Mouse (Mus musculus): Measurements from ENCODE around the gene Tead1. TPM values are rescaled to one million over a fixed set of nuclear protein-coding genes. Genes with fewer than 3 reads are reported as not detected.

Gene Tead1
- total RNA-seq, 4 experiments from 2014 or later = 12.3 to 13.5 (median 12.6) TPM

DNA sequence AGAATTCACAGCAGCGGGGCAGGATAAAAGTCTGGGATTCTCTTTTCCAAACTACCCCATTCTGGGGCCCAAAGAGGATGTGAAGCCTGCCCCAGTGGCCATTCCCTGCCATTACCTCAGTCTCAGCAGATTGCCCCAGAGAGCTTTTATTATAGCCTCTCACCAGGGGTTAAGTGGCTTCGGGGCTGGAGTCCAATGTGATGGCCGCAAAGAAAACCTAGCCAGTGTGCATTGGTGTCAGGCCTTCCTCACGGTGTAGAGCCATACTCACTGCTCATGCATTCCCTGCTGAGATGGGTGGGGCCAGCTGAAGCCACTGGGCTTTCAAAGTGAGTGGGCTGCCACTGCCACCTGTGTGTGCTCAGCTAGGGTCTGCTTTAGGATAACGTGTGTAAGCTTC lies 175.4 kb downstream of the Tead1 start:
- no peak for DNase-seq (ENCODE audit: low spot score in 2 of 2)

DNA sequence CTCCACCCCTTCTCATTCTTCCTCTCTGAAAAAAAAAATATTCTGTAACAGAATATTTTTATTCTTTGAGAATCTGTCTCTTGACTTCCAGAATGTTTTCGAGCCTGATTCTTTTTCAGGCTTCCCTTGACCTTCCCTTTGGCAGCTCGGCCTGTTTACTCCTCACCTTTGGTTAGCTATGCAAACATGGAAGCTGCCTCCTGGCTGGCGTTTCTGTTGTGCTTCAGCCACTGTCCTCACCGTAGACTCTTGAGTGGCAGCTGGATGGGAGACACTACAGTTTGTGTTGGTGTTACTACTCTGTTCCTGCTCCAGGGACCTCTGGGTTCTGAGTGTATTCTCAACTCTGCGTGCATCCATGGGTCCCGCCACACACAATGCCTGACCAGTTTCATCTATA lies 176.3 kb downstream of the Tead1 start:
- DNase-seq (ENCODE audit: low spot score in 2 of 2) = no peak

- DNase-seq (ENCODE audit: low spot score in 2 of 2) = peak in 1 of 2 experiments; percentile 43
Observed at GRCm38 (mm10) chr7:112856121-112856571, 177.0 kb downstream of the Tead1 start.

GRCm38 (mm10) chr7:112856583-112856982 lies 177.5 kb downstream of the Tead1 start:
- DNase-seq (ENCODE audit: low spot score in 2 of 2) = no peak

DNA sequence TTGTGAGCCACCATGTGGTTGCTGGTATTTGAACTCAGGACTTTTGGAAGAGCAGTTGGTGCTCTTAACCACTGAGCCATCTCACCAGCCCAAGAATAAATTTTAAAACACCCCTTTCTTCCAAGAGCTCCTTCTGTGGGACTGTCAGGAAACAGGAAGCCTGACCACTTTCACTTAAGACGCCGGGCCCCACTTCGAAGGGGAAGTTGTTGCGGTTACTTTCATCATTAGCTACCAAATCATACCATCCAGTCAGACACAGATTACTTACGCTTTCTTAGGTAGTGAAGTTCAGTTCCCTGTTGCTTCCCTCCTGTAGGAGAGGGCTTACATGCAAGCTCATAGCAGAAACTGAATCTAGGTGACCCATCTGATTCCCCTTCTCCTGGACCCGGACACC lies 180.8 kb downstream of the Tead1 start:
- DNase-seq (ENCODE audit: low spot score in 2 of 2) = no peak

DNA sequence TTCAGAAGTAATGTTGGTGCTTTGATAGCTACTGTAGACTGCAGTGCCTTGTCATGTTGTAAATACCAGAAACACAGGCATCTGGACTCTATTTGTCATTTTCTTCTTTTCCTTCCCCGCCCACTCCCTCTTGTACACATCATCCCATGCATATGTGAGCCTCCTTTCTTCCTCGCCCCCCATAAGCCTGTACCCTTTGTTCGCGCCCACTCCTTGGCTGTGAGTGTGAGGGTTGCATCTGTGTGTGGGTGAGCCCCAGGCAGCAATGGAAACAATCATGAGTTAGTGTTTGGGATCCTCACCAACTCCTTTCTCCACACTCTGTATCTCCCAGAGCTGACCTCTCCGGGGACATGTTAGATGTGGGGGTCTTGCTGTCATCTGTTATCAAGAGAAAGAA lies 183.0 kb downstream of the Tead1 start:
- peak in 1 of 2 experiments; percentile 82 for DNase-seq (ENCODE audit: low spot score in 2 of 2)

DNA sequence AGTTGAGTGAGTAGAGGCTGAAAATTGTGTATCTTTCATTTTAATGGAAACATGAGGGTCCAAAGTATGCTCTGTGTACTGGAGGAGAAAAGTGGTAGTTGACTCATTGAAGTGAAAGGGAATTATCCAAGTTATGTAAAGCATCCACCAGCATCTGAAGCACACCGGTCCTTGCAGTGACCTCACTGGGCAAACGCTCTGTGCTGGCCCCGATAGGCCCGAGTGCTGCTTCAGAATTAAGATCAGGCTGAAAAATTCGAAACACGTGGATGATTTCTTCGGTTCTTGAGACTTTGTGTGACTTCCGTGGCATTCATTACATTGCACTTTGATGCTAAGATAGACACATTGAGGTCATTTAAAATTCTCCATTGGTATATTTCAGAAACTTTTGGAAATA lies 185.1 kb downstream of the Tead1 start:
- no peak for DNase-seq (ENCODE audit: low spot score in 2 of 2)

DNA sequence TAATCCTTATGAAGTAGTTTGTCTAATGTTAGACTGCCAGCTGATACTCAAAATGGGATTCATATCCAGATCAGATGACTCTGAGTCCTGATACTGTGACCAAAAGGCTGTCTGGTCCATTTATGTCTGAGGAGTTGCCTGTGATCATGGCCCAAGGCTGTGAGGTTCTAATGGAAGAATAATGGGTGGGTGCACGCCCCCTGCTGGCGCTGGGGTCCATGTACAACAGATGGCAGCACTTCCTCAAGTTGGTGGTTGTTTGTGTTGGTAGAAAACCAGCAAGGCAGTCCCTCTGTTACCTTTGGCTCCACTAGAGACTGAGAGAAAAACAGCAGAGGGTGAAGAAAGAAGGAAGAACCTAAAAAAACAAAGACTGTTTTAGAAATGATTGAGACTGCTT lies 186.6 kb downstream of the Tead1 start:
- DNase-seq (ENCODE audit: low spot score in 2 of 2) = no peak

GRCm38 (mm10) chr7:112868551-112869465 lies 189.7 kb downstream of the Tead1 start:
- DNase-seq (ENCODE audit: low spot score in 2 of 2) = peak in 1 of 2 experiments; percentile 58

GRCm38 (mm10) chr7:112871752-112872151 lies 192.6 kb downstream of the Tead1 start:
- no peak for DNase-seq (ENCODE audit: low spot score in 2 of 2)

- DNase-seq (ENCODE audit: low spot score in 2 of 2) = no peak
Observed at GRCm38 (mm10) chr7:112872435-112873196, 193.5 kb downstream of the Tead1 start.

DNA sequence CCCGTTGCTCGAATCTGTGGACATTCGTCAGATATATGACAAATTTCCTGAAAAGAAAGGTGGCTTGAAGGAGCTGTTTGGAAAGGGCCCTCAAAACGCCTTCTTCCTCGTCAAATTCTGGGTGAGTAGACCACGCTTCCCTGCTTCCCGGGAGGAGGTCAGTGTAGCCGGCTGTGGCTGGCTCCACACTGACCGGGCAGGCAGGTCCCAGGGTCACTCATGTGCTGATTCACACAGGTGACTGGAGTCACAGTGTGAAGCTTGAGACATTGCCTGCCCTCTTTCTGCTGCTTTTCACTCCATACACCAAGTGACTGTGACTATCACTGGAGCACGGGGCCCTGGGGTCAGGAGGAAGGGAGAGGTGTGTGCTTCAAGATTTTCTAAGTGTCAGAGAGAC lies 197.0 kb downstream of the Tead1 start:
- DNase-seq (ENCODE audit: low spot score in 2 of 2) = no peak

- peak in 1 of 2 experiments; percentile 60 for DNase-seq (ENCODE audit: low spot score in 2 of 2)
Observed at GRCm38 (mm10) chr7:112883791-112884274, 204.7 kb downstream of the Tead1 start.

- DNase-seq (ENCODE audit: low spot score in 2 of 2) = no peak
Observed at GRCm38 (mm10) chr7:112885546-112885945, 206.4 kb downstream of the Tead1 start.

DNA sequence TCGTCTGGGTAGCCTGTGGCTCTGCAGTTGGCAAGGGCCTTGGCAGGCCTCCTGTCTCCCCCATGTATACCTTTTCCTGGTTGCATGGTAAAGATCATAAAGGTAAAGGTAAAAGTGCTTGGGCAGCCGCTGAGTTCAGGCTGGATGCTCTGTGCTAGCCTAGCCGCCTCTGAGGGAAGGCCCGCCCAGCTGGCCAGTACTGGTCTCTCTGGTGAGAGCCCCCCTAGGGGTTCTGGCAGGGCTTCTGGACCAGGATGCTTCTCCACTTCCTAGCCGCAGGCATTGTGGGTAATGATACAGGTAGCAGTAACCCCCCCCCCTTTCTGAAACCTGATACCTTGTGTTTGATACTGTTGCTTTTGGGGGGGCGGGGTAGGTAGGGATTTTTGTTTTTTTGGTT lies 212.8 kb downstream of the Tead1 start:
- no peak for DNase-seq (ENCODE audit: low spot score in 2 of 2)

DNA sequence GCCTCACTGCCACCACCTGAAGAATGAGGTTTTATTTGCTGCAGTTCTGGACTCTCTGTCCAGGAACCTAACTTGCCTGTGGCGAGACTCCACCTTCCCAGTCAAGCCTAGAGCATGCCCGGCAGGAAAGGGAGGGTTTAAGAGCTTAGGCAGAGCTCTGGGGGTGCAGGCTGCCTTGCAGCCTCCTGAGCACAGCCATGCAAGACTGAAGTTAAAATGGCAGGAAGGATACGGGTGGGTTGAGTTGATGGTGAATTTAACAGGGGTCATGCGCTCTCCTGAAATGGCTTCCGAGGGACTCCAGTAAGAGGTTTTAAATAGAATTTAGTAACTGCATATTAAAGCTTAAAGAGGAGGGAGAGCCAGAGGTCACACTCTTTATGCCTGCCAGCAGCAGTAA lies 213.5 kb downstream of the Tead1 start:
- no peak for DNase-seq (ENCODE audit: low spot score in 2 of 2)

DNA sequence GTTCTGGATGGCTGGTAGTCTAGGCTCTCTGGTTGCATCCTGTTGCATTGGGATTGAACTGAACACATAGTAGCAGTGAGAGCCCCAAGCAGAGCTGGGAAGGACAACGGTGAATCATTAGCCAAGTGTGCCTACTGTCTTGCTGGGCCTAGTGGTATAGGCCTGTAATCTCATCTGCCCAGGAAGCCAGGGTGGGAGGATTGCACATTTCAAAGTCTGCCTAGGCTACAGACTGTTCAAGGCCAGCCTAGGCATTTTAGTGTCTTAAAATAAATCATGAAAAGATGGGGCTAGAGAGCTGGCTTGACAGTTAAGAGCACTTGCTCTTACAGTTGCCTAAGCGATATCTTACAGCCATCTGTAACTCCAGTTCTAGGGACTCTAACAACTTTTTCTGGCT lies 217.2 kb downstream of the Tead1 start:
- DNase-seq (ENCODE audit: low spot score in 2 of 2) = no peak

DNA sequence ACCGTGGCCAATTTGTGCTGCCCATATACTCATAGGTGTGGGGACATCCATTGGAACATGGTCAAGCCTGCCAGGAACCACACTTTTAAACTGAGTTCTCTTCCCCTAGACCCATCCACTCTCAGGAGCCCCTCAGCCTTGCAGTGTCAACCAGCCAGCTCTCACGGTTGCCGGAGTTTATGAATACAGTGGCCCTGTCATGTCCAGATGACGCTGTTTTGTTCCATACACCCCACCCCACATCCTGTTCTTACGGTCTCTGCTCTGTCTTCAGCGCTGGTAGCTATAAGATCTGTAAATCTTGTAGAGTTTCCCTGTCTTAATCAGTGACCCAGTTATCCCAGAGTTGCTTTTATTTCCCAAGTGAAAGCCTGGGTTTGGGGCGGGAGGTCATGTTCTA lies 222.6 kb downstream of the Tead1 start:
- no peak for DNase-seq (ENCODE audit: low spot score in 2 of 2)

GRCm38 (mm10) chr7:112906848-112907247 lies 227.7 kb downstream of the Tead1 start:
- DNase-seq (ENCODE audit: low spot score in 2 of 2) = no peak

DNA sequence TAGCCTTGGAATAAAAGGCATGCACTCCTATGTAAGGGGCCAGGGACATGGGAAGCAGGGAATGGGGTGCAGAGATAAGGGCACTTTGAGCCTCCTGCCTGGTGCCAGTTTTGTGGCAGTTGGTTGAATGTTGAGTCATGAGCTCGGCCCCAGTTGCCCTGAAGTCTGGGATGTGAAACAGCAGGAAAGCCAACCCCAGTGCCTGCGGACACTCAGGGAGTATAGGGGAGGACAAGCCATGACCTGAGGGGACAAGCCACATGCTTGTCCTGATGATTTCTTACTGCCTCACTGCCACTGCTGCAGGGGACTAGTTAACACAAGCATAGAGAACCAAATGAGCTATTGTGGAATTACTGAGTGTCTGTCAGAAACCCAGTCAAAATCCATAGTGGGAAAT lies 228.3 kb downstream of the Tead1 start:
- no peak for DNase-seq (ENCODE audit: low spot score in 2 of 2)

GRCm38 (mm10) chr7:112909164-112909563 lies 230.0 kb downstream of the Tead1 start:
- DNase-seq (ENCODE audit: low spot score in 2 of 2) = no peak

DNA sequence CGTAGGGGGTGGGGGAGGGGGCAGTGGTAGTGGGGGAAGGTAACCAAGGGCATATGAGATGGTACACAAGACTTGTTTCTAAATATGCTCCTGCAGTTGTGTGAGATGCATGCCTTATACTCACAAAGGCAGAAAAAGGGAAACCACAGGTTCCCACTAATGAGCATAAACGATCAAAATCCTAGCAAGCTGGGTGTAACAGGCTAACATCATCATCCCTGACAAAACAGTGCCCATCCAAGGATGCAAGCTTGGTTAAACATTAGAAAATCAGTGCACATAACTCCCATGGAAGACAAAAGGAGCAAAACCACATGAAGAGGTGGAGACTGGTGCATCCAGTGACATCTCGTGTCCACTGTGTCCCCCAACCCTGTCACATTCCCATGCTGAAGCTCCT lies 233.9 kb downstream of the Tead1 start:
- DNase-seq (ENCODE audit: low spot score in 2 of 2) = no peak

All from left cerebral cortex, adult 8-10 months (tissue).